Mouse (Mus musculus): ENCODE data around the gene Grid2.

The Grid2 gene

GRCm38 (mm10) chr6:64398413-64399098 is 1142.9 kb downstream of the Grid2 start:
- no peak for DNase-seq

- DNase-seq: no peak
Observed at GRCm38 (mm10) chr6:64427658-64428057, 1172.0 kb downstream of the Grid2 start.

- DNase-seq: no peak
Observed at GRCm38 (mm10) chr6:64428898-64429297, 1173.2 kb downstream of the Grid2 start.

- no peak for DNase-seq
Observed at GRCm38 (mm10) chr6:64448127-64448526, 1192.5 kb downstream of the Grid2 start.

GRCm38 (mm10) chr6:64448864-64449355 is 1193.2 kb downstream of the Grid2 start:
- no peak for DNase-seq

- no peak for DNase-seq
Observed at GRCm38 (mm10) chr6:64450770-64451169, 1195.1 kb downstream of the Grid2 start.

- no peak for DNase-seq
Observed at GRCm38 (mm10) chr6:64479884-64480283, 1224.2 kb downstream of the Grid2 start.

GRCm38 (mm10) chr6:64480592-64480991 is 1224.9 kb downstream of the Grid2 start:
- no peak for DNase-seq

- DNase-seq: peak; percentile 26
Observed at GRCm38 (mm10) chr6:64490313-64491067, 1234.8 kb downstream of the Grid2 start.

GRCm38 (mm10) chr6:64504394-64504793 is 1248.7 kb downstream of the Grid2 start:
- DNase-seq: no peak

- DNase-seq: no peak
Observed at GRCm38 (mm10) chr6:64542168-64542567, 1286.5 kb downstream of the Grid2 start.

GRCm38 (mm10) chr6:64553645-64554044 is 1298.0 kb downstream of the Grid2 start:
- no peak for DNase-seq

- peak; percentile 37 for DNase-seq
Observed at GRCm38 (mm10) chr6:64555220-64555619, 1299.5 kb downstream of the Grid2 start.

GRCm38 (mm10) chr6:64568599-64568998 is 1312.9 kb downstream of the Grid2 start:
- peak; percentile 21 for DNase-seq

- no peak for DNase-seq
Observed at GRCm38 (mm10) chr6:64581338-64581737, 1325.7 kb downstream of the Grid2 start.

- DNase-seq: peak; percentile 16
Observed at GRCm38 (mm10) chr6:64588487-64589205, 1333.0 kb downstream of the Grid2 start.

- no peak for DNase-seq
Observed at GRCm38 (mm10) chr6:64596261-64596660, 1340.6 kb downstream of the Grid2 start.

- DNase-seq: peak; percentile 68
Observed at GRCm38 (mm10) chr6:64596835-64597234, 1341.2 kb downstream of the Grid2 start.

- DNase-seq: peak; percentile 78
Observed at GRCm38 (mm10) chr6:64598144-64598561, 1342.5 kb downstream of the Grid2 start.

GRCm38 (mm10) chr6:64605753-64606152 is 1350.1 kb downstream of the Grid2 start:
- DNase-seq: no peak

GRCm38 (mm10) chr6:64607041-64607440 is 1351.4 kb downstream of the Grid2 start:
- DNase-seq: no peak

- peak; percentile 16 for DNase-seq
Observed at GRCm38 (mm10) chr6:64607942-64608341, 1352.3 kb downstream of the Grid2 start.

- no peak for DNase-seq
Observed at GRCm38 (mm10) chr6:64616843-64617242, 1361.2 kb downstream of the Grid2 start.

All from layer of hippocampus, adult 9-11 months (tissue).